Mouse (Mus musculus): ENCODE results near the gene Auts2. TPM values are rescaled to one million over a fixed set of nuclear protein-coding genes. Genes with fewer than 3 reads are reported as not detected.

The Auts2 gene
- polyA plus RNA-seq, 1 experiment from 2014 or later: 27.7 TPM

DNA sequence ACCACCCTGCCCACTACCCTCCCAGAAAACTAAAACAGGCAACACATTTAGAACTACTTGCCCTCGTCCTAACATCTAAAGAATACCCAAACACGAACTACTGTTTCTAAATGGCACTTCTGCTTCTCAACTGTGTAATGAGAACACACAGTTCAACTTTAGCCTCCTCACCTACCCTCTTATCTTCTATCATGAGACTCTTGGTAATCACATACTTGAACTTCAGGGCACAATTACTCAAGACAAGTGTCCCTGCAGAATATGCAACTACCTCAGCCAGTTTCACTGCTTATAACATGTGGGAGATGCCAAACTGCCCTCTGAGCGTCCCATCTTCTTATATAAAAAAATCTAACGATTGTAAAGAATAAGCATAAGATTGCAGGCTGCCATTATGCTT lies 5.7 kb downstream of the Auts2 start:
- Histone ChIP-seq H3K4me1 (peaks cover 27% of the 10 kb centered on the region), H3K36me3 (no peaks in the 10 kb centered on the region), H3K27me3 (no peaks in the 10 kb centered on the region), H3K27ac (no peak overlapping the region), H3K4me2 (no peak overlapping the region), H3K9ac (no peak overlapping the region), H3K9me3 (replicated peaks) (no peaks in the 10 kb centered on the region), H3K4me3 (replicated peaks) (no peak overlapping the region)
- WGBS: 87% methylated on average over 4 of the region's 4 CpGs
- ATAC-seq (replicated peaks; ENCODE audit: low FRiP score): no peak

DNA sequence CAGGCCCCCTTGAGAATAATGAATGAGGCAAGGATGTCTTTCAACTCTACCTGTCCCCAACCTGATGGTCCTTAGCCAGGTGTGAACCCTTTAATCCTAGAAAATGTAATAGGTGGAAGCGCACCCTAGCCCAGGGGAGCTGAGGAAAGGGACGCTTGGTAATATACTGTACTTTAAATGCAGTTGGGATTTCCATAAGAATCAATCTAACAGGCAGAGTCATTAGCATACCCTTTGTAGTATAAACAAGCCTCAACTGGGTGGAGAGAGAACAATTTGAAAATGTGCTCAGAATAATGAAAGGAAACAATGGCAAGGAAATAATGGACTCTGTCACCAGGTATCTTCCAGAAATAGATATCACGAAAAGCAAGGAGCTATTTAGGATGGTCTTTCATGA lies 16.7 kb downstream of the Auts2 start:
- H3K9me3 ChIP-seq (replicated peaks): no peaks in the 10 kb centered on the region
- H3K27ac ChIP-seq: no peak overlapping the region
- peaks cover 47% of the 10 kb centered on the region for H3K4me1 ChIP-seq
- H3K4me3 ChIP-seq (replicated peaks): no peak overlapping the region
- no peak overlapping the region for H3K9ac ChIP-seq
- H3K4me2 ChIP-seq: no peak overlapping the region
- WGBS: 86% methylated on average over 3 of the region's 3 CpGs
- no peaks in the 10 kb centered on the region for H3K27me3 ChIP-seq
- H3K36me3 ChIP-seq: no peaks in the 10 kb centered on the region
- ATAC-seq (replicated peaks; ENCODE audit: low FRiP score): no peak

DNA sequence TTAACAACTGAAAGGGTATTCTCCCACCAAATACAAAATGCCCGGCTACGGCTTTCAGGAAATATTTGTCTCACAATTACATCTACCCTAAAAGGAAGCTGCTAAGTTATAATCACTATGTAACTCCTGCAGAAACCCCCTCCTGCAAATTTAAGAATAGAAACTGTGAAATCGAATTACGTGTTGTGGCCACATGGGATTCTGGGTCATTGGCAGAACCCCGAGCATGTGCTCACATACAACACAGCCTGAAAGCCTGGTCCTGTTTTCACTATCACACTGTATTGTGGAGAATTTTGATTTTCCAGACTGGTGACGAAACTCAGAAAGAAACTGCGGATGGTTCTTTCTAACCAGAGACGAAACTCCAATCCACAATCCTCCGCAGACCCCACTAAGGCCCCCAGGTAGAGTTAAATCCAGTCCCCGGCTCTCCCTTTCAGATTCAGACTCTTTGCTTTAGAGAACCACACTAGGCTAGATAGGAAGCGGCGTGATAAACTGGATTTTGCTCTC lies 21.7 kb downstream of the Auts2 start:
- no peak for ATAC-seq (replicated peaks; ENCODE audit: low FRiP score)
- no peak overlapping the region for H3K27ac ChIP-seq
- WGBS: 79% methylated on average over 12 of the region's 12 CpGs
- peaks cover 51% of the 10 kb centered on the region for H3K4me1 ChIP-seq
- H3K4me2 ChIP-seq: no peak overlapping the region
- no peaks in the 10 kb centered on the region for H3K36me3 ChIP-seq
- no peak overlapping the region for H3K9ac ChIP-seq
- H3K27me3 ChIP-seq: no peaks in the 10 kb centered on the region
- H3K9me3 ChIP-seq (replicated peaks): no peaks in the 10 kb centered on the region
- no peak overlapping the region for H3K4me3 ChIP-seq (replicated peaks)

DNA sequence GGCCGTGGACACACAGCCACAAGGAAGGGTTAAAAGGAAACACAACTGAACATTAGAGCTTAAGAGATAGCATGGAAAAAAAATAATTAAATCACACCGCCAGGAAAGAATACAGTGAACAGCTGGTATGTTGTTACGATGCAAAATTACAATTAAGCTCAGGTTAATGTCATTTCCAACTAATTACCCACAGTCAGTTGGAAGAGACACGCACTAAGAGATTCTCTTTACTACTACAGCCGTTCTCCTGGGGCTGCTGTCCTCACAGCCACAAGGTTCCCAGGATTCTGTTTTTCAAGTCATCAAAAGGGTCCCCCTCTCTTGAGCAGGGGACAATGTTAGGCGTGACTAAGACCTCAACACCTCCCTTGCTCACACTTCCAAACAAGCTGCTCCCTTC lies 25.3 kb downstream of the Auts2 start:
- Histone ChIP-seq H3K27me3 (no peaks in the 10 kb centered on the region), H3K4me1 (peaks cover 52% of the 10 kb centered on the region), H3K4me2 (no peak overlapping the region), H3K36me3 (no peaks in the 10 kb centered on the region), H3K4me3 (replicated peaks) (no peak overlapping the region), H3K9ac (no peak overlapping the region), H3K9me3 (replicated peaks) (no peaks in the 10 kb centered on the region), H3K27ac (no peak overlapping the region)
- no peak for ATAC-seq (replicated peaks; ENCODE audit: low FRiP score)
- 42% methylated on average over 6 of the region's 6 CpGs for WGBS

DNA sequence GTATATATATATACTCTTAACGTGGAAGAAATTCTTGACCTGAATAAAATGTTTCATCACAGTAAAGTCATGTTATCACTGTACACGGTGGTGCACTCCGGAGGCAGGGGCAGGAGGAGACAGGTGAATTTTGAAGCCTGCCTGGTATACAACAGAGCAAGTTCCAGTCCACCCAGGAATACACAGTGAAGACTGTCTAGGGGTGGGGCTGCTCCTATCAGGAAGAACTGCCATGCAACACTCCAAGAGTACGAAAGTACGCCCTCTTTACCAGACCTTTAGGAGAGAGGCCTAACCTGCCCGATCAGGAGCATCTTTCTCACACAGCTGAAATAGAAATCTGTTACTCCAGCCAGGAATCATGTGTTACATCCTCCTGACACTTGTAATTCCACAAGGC lies 28.6 kb downstream of the Auts2 start:
- Histone ChIP-seq H3K4me2 (no peak overlapping the region), H3K4me3 (replicated peaks) (no peak overlapping the region), H3K27ac (no peak overlapping the region), H3K9ac (no peak overlapping the region), H3K36me3 (no peaks in the 10 kb centered on the region), H3K4me1 (peaks cover 37% of the 10 kb centered on the region), H3K9me3 (replicated peaks) (no peaks in the 10 kb centered on the region), H3K27me3 (no peaks in the 10 kb centered on the region)
- 86% methylated on average over 6 of the region's 6 CpGs for WGBS
- no peak for ATAC-seq (replicated peaks; ENCODE audit: low FRiP score)

DNA sequence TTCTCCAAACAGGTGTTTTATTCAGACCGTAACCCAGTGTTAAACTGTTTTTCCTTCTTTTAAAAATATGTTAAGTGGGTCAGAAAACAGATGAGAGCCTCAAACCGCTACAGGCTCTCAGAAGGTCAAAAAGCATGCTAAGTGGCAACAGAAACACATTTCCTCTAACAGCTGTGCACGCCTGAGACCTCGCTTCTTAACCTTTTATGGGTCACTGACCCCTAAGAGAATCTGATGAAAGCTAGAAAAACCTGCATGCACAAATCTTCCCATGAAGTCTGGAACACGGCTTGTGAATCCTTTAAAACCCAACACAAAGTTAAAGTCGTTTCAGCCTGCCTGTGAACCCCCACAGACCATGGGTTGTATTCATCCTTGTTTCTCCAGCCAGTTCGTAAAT lies 29.9 kb downstream of the Auts2 start:
- H3K4me3 ChIP-seq (replicated peaks): no peak overlapping the region
- H3K4me2 ChIP-seq: no peak overlapping the region
- H3K27ac ChIP-seq: no peak overlapping the region
- no peak for ATAC-seq (replicated peaks; ENCODE audit: low FRiP score)
- no peak overlapping the region for H3K9ac ChIP-seq
- H3K4me1 ChIP-seq: peaks cover 31% of the 10 kb centered on the region
- no peaks in the 10 kb centered on the region for H3K9me3 ChIP-seq (replicated peaks)
- H3K36me3 ChIP-seq: no peaks in the 10 kb centered on the region
- WGBS: 39% methylated on average over 7 of the region's 7 CpGs
- H3K27me3 ChIP-seq: no peaks in the 10 kb centered on the region

DNA sequence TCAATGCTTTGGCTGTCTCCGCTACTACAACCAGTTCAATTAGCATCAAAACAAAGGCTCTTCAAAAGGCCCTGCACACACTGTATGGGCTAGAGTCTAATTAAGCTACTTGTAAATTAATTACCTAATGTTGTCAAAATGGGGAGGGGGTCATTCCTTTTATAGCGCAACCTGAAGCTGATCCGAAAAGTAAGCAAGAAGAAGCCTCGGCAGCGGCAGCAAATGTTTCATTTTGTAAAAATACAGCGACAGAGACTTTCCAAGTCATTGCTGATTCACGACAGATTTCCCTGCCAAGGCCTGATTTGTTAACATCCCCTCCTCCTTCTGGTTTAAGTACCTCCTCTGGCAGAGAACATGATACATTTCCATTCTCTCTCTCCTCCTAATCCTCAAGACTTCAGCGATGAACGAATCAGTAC lies 33.7 kb downstream of the Auts2 start:
- ATAC-seq (replicated peaks; ENCODE audit: low FRiP score): no peak

DNA sequence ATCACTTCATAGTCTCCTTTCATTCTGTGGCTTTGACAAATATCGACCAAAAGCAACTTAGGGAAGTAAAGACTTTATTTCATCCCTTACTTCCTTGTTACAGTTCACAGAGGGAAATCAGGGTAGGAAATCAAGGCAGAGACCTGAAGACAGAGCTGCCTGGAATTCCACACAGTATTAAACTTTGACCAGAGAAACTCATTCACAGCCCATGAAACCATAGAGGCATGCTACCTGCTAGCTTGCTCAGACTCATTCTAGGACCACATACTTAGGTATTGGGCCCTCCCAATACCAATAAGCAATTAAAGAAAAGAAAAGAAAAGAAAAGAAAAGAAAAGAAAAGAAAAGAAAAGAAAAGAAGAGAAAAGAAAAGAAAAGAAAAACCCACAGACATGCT lies 38.3 kb downstream of the Auts2 start:
- ATAC-seq (replicated peaks; ENCODE audit: low FRiP score): no peak
- WGBS: 94% methylated on average over 1 of the region's 1 CpGs

More for the DNA sequence above, 33.7 kb downstream of the Auts2 start:
- Histone ChIP-seq H3K27ac (no peak overlapping the region), H3K9ac (no peak overlapping the region), H3K9me3 (replicated peaks) (no peaks in the 10 kb centered on the region), H3K4me2 (peak overlapping the region; percentile 28; the same call in 1 of the 2 replicates), H3K27me3 (no peaks in the 10 kb centered on the region), H3K4me3 (replicated peaks) (no peak overlapping the region), H3K36me3 (no peaks in the 10 kb centered on the region), H3K4me1 (peaks cover 18% of the 10 kb centered on the region)
- WGBS: 22% methylated on average over 9 of the region's 9 CpGs

DNA sequence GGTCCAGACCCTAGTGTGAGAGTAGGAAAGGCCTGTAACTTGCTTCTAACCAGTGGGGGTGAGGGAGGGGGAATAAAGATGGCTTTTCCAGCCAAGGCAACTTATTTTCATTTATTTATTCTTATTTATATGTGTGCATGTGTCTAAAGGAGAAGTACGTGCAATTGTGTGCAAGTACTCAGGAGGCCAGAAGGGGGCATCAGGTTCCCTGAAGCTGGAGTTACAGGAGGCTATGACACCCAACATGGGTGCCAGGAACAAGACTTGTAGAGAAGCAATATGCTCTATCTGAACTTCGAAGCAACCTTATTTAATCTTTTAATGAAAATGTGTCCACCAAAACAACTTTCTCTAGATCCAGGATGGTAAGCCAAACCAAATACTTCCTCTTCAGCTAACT lies 39.7 kb downstream of the Auts2 start:
- Histone ChIP-seq H3K4me1 (peaks cover 24% of the 10 kb centered on the region), H3K27ac (no peak overlapping the region), H3K9me3 (replicated peaks) (no peaks in the 10 kb centered on the region), H3K9ac (no peak overlapping the region), H3K36me3 (no peaks in the 10 kb centered on the region), H3K4me3 (replicated peaks) (no peak overlapping the region), H3K27me3 (no peaks in the 10 kb centered on the region), H3K4me2 (no peak overlapping the region)
- ATAC-seq (replicated peaks; ENCODE audit: low FRiP score): no peak
- 97% methylated on average over 2 of the region's 2 CpGs for WGBS

More for the DNA sequence above, 38.3 kb downstream of the Auts2 start:
- no peaks in the 10 kb centered on the region for H3K27me3 ChIP-seq
- H3K27ac ChIP-seq: no peak overlapping the region
- no peaks in the 10 kb centered on the region for H3K36me3 ChIP-seq
- no peak overlapping the region for H3K4me3 ChIP-seq (replicated peaks)
- H3K4me2 ChIP-seq: no peak overlapping the region
- H3K9me3 ChIP-seq (replicated peaks): no peaks in the 10 kb centered on the region
- no peak overlapping the region for H3K9ac ChIP-seq
- peaks cover 30% of the 10 kb centered on the region for H3K4me1 ChIP-seq

DNA sequence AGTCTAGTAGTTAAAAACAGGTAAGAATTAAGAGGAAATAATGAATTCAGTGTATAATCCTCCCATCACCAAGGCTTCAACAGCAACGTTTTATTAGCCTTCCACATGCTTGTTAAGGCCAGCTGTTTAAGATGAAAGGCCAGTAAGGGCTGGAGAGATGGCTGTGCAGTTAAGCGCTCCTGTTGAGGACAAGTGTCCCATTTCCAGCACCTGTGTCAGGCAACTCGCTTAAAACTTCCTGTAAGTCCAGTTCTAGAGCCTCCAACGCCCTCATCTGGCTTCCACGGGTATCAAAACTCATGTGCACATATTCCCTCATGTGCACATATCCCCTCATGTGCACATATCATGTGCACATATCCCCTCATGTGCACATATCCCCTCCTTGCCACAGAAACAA lies 41.1 kb downstream of the Auts2 start:
- H3K9ac ChIP-seq: no peak overlapping the region
- no peaks in the 10 kb centered on the region for H3K27me3 ChIP-seq
- no peaks in the 10 kb centered on the region for H3K36me3 ChIP-seq
- no peak overlapping the region for H3K4me3 ChIP-seq (replicated peaks)
- WGBS: 27% methylated on average over 5 of the region's 5 CpGs
- no peak overlapping the region for H3K27ac ChIP-seq
- H3K4me2 ChIP-seq: no peak overlapping the region
- no peaks in the 10 kb centered on the region for H3K9me3 ChIP-seq (replicated peaks)
- peaks cover 21% of the 10 kb centered on the region for H3K4me1 ChIP-seq
- no peak for ATAC-seq (replicated peaks; ENCODE audit: low FRiP score)

DNA sequence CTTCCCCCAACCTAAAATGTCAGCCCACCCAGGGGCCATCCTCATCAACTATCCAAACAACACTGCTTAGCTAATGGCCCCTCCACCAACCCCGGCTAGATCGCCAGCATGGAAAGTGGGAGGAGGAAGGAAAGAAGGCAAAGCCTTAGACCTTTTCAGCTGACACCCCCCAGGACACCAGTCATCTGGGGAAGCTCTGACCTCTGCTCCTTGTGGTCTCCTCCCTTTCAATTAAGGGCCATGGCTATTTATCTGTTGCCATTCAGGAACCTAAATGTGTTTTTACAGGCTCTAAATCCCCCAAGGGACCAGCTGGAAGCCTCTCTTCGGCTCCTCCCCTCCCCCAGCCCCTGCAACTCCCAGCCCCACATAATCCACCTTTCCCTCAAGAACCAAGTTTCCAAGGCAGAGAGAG lies 42.3 kb downstream of the Auts2 start:
- H3K4me3 ChIP-seq (replicated peaks): no peak overlapping the region
- peaks cover 21% of the 10 kb centered on the region for H3K4me1 ChIP-seq
- no peaks in the 10 kb centered on the region for H3K36me3 ChIP-seq
- H3K9me3 ChIP-seq (replicated peaks): no peaks in the 10 kb centered on the region
- no peaks in the 10 kb centered on the region for H3K27me3 ChIP-seq
- no peak for ATAC-seq (replicated peaks; ENCODE audit: low FRiP score)
- no peak overlapping the region for H3K4me2 ChIP-seq
- H3K27ac ChIP-seq: no peak overlapping the region
- no peak overlapping the region for H3K9ac ChIP-seq
- WGBS: 6% methylated on average over 3 of the region's 3 CpGs

DNA sequence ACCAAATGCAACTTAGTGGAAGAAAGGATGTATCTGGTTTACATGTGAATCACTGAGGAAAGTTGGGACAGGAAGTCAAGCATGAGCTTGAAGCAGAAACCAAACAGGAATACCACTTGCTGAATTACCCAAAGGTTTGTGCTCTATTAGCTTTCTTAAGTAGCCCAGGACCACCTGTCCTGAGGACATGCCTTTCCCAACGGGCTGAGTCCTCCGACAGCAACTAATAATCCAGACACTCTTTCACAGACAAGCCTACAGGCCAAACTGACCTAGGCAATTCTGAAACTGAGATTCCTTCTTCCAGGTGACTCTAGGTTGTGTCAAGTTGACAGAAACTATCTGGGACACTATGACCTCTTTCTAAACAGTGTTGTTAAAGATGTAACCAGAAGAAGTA lies 44.2 kb downstream of the Auts2 start:
- Histone ChIP-seq H3K4me1 (peaks cover 21% of the 10 kb centered on the region), H3K27me3 (no peaks in the 10 kb centered on the region), H3K27ac (no peak overlapping the region), H3K4me3 (replicated peaks) (no peak overlapping the region), H3K4me2 (no peak overlapping the region), H3K9me3 (replicated peaks) (no peaks in the 10 kb centered on the region), H3K36me3 (no peaks in the 10 kb centered on the region), H3K9ac (no peak overlapping the region)
- no peak for ATAC-seq (replicated peaks; ENCODE audit: low FRiP score)
- 71% methylated on average over 2 of the region's 2 CpGs for WGBS

DNA sequence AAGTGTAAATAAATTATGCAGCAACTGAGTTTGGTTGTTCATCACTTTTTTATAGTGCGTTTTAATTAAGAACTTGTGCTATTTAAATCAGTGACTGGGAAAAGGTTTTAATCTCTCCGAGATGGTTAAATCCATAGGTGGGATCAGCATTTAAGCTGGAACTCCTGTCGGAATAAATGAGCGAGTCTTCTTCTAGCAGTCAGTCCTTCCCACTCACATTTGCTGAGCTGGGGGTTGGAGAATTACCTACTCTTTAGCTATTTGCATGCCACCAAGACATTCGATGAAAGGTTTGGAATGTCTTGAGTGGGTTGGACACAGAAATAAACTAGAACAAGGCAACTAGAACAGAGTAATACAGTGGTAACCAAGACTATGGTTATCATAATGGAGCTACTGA lies 45.1 kb downstream of the Auts2 start:
- 87% methylated on average over 5 of the region's 5 CpGs for WGBS
- ATAC-seq (replicated peaks; ENCODE audit: low FRiP score): no peak
- H3K9me3 ChIP-seq (replicated peaks): no peaks in the 10 kb centered on the region
- H3K36me3 ChIP-seq: no peaks in the 10 kb centered on the region
- H3K4me1 ChIP-seq: peaks cover 21% of the 10 kb centered on the region
- H3K27me3 ChIP-seq: no peaks in the 10 kb centered on the region
- no peak overlapping the region for H3K4me2 ChIP-seq
- H3K9ac ChIP-seq: no peak overlapping the region
- no peak overlapping the region for H3K27ac ChIP-seq
- no peak overlapping the region for H3K4me3 ChIP-seq (replicated peaks)
